Mouse (Mus musculus): ENCODE data around the gene Scn8a.
A peak's percentile ranks its signal among the peaks of the same experiment; 100 is the strongest.

Gene Scn8a

DNA sequence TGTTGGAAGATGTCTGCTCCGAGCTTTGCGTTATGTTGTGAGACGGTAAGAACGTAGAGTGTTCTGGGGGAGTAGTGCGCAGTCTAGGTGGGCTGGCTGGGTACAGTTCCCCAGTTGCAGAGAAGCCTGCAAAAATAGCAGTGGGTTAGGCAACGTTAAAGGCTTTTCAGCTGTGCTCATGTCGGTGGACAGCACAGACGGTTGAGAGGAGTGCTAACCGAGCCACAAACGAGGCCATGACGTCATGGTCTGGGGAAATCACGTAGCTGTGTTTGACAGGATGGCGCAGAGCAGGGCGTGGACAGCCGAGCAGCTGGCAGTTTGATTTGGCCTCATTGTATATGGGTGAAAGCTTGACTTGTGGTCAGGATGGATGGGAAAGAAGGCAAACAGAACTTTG is 9.4 kb downstream of the Scn8a start:
- DNase-seq (ENCODE audit: low read depth, low spot score), result no peak

DNA sequence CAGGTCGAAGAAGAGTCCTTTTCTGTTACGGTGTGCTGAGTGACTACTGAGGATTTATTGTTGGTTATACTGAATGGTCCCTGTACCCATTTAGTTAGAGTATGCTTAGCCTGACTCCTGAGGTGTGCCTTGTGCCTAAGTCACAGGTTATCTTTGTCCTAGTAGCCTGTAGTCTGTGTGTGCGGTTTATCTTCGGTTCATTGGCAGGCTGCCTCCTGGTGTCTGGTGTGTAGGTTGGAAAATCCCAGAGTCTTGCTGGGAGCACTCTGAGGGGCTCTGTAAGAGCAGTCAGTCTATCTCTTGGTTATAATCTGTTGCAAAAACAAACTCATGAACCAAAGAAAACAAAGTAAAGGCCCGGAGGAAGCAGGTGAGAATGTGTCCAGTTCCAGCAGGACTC is 11.7 kb downstream of the Scn8a start:
- DNase-seq (ENCODE audit: low read depth, low spot score), result no peak

DNA sequence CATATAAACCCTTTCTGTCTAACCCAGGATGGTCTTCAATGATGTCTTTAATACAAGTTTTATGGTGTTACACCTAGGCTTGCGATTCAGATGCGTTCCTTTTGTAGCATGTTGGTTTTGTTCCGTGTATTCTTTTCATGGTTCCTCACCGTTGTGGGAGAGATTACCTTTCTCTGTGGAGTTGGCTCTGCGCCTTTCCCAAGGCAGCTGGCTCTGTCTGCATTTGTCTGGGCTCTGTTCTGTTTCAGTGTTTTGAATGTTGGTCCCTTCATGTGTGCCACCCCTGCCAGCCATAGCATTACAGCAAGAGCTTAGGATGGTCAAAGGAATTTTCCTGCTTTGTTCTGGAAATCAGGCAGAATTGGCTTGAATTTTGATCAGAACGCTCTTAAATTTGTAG is 14.8 kb downstream of the Scn8a start:
- no peak for DNase-seq (ENCODE audit: low read depth, low spot score)

DNA sequence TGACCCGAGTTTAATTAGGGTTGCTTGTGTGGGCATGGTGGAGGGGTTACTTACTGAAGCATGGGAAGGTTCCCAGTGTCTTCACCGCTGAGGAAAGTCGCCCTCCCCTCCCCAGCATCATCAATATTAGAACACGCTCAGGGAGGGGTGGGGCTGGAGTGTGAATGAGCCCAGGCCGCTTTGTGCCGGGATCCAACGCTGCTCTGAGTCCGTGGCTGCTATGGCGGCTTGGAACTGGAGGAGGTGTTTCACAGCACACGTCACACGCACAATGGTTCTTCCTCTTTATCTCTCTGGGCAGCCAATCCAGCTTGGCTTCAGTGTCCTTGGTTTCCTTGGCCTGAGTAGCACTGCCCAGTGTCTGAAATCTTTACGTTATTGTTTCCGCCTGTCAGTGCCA is 22.3 kb downstream of the Scn8a start:
- DNase-seq (ENCODE audit: low read depth, low spot score), result no peak

DNA sequence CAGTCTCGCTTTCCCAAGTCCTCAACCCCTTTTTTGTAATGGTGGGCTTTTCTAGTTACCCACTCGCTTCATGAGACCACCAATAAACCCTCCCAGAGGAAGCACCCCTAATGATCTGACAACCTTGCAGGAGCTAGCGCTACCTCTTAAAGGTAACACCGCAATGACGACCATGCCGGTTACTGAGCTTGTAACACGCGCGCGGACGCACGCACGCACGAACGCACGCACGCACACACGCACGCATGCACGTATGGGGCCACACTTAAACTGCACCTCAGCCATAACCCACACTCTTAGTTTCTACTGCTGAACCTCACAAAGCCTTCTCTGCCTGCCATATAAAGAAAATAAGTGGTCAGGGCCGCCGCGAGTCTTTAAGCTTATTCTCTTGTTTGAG is 26.8 kb downstream of the Scn8a start:
- DNase-seq (ENCODE audit: low read depth, low spot score), result no peak

DNA sequence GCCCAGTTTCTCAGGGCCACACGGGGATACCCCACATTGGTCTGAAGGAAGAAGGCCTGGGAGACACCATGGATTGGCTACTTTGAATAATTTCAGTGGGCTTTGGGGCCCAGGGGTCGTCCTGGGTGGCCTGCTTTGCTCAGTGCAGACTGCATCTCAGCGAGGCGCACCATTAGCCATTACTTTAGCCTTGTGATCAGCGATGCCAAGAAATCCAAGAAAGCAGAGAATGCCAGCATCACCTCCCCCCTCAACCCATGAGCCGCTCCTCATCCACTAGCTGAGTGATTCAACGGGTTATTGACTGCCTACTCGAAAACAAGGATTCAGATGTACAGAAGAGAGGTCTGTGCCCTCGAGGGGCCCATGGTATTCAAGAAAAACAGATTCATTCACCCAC is 34.2 kb downstream of the Scn8a start:
- no peak for DNase-seq (ENCODE audit: low read depth, low spot score)

DNA sequence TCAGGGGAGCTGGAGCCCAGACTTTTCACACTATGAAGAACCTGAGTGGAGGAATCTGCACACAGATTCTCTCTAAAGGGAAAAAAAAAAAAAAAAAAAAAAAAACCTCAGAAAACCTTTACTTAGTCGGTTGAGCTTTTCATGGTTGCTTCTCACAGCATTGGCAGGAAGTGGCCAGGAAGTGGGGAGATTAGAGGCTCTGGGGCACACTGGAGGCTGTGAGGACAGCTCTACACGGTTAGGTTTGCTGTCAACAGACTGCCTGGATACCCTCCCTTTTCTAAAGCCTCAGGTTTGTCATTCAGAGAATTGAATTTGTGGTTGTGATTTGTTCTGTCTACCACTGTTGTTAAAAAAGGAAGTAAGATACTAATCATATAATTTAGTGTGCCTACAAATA is 35.3 kb downstream of the Scn8a start:
- DNase-seq (ENCODE audit: low read depth, low spot score), result peak; percentile 18

DNA sequence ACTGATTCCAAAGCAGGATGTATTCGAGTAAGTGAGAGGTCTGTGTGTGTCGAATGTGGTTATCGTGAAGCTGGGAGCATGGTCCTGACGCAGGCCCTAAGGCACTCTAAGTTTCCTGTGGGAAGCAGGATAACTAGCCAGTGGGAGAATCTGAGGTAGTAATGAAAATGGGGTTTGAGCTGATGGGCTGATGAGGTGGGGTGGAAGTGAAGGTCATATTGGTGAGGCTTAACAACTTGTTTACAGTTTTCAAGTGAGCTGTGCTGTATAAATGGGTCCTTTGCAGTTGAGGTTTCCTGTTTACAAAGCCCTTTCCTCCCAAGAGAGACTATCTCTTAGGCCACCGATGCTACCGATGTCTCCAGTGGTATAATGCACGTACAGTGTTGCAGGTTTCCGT is 36.1 kb downstream of the Scn8a start:
- DNase-seq (ENCODE audit: low read depth, low spot score), result no peak

DNA sequence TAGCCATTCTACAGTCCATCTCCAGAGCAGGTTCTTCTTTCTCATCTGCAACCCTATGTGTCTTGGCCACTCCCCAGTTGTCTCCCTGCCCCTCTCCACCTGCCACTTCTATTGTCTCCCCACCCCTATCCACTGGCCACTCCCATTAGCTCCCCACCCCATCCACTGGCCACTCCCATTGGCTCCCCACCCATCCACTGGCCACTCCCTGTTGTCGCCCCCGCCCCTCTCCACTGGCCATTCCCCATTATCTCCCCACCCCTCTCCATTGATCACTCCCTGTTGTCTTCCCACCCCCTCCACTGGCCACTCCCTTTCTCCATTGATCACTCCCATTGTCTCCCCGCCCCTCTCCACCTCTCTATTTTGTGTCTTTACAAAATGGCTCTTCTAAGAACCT is 39.2 kb downstream of the Scn8a start:
- DNase-seq (ENCODE audit: low read depth, low spot score), result no peak

DNA sequence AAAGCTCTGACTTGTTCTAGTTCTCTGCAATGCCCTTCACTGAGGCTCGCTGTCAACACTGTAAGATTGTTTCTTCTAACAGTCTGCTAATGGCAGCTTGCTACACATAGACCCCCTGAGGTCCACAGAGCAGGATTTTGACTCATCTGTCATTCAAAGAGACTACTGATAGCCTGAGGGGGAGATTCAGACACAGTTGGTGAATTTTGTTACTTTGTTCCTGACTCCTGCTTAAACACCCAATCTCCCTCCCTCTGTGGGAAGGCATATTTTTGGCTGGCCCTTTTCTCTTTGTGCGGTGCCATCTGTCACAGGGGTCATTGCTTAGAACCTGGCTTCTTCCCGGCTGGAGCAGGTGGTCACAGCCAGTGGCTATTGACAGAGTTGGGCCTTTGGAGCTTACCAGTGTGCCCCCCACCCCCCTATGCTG is 40.1 kb downstream of the Scn8a start:
- DNase-seq (ENCODE audit: low read depth, low spot score), result no peak

DNA sequence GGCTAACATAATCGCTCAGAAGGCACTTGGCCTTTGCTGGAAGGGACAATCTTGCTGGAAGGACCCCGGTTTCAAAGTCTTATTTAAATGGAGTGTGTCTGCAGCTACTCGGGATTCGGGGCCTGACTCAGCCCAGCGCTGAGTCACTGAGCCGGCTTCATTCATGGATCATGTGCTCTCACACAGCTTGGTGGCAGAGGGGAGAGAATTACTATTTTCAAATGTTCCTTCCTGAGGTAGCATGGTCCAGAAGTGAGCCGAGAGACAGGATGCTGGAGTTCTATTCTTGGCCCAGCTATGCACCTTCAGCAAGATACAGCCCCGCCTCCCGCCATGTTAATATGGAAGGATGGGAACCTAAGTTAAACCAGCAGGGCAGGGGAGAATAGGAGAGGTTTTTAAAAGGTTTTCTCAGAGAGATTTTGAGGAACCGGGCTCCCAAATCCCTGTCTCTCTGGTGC is 40.8 kb downstream of the Scn8a start:
- no peak for DNase-seq (ENCODE audit: low read depth, low spot score)

DNA sequence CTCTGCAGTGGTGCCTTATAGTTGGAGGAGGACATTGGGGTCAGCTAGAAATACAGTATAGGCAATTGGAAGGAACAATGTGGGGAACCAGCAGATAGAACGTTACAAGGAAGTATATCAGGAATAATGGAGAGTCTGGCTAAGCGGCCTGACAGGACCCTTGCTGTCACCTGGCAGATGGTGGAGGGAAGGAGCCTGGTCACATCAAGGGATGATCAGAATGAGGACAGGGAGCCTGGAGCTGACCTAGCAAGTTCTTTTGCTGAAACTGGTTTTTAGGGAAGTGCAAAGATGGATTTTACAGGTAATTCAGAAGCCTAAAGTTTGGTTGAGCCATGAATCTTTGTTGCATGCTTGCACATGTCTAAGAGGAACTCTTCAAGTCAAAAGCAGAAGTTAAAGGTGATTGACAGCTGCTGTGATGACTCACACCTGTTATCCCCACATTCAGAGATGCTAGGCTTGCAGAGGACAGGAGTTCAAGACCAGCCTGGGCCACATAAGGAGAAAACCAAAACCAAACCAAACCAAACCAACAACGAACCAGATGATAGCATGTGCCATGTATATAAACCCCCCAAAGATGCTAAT is 43.1 kb downstream of the Scn8a start:
- peak; percentile 52 for DNase-seq (ENCODE audit: low read depth, low spot score)

DNA sequence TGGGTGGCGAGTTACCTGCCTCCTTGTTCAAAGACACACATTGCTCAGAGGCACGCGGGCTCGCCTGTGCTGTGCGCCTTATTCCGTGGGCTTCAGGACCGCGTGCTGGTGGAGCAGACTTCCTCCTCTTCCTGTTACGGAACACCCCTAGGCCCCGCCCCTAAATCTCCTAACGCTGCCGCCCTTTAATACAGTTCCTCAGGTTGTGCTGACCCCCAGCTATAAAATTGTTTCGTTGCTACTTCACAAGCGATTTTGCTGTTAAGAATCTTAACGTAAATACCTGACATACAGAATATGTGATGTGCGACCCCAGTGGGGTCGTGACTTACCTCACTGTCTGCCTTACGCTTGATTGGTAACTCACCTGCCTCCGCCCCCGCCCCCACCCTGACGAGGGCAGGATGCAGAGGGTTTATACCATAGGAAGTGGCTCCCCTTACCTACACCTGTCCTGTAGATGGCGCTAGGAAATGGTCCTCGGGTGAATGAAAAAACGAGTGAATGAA is 45.1 kb downstream of the Scn8a start:
- peak; percentile 85 for DNase-seq (ENCODE audit: low read depth, low spot score)

DNA sequence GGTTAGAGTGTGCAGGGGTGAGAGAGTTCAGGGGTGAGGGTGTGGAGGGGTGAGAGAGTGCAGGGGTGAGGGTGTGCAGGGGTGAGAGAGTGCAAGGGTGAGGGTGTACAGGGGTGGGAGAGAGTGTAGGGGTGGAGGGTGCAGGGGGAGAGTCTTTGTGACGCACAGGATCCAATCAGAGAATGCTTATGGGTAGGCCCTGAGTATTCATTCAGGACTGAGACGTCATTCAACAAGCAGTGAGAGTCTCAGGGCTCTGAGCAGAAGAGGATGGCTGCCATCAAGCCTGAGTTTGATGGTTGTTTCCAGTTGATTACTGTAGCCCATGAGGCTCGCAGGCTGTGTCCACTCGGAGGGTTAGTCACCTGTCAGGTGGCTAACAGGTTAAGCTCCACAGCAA is 48.4 kb downstream of the Scn8a start:
- no peak for DNase-seq (ENCODE audit: low read depth, low spot score)

DNA sequence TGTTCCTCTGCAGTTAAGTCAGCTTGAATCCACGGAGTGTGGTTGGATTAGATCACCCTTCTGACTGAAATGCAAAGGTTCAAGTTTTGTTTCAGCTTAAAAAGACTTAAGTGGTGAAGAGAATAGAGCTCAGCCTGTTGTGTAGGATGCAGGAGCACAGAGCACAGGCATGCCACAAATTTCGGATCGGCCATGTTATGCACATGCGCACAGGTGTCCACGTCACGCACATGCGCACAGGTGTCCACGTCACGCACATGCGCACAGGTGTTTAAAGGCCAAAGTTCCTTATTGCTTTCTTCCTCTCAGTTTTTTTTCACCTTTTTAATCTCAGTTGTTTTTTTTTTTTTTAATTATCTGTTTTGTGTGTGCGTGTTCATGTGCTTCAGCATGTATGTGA is 52.6 kb downstream of the Scn8a start:
- no peak for DNase-seq (ENCODE audit: low read depth, low spot score)

DNA sequence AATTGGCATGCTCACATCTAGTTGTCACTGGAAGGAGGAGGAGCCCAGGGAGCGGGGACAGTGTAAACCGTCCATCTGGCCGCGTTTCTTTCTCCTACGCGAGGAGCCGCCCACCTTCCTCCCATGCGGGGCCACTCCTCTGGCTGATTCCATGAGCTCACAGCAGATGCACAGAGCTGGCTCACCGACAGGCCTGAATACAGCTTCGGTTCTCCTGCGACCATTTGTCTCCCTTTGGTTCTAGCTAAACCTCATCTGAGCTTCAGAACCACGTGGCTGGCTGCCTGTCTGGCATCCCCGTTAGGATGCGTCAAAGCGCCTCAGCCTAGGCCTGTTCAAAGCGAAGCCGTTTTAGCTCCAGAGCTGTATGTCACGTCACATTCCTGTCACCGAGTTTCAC is 53.8 kb downstream of the Scn8a start:
- DNase-seq (ENCODE audit: low read depth, low spot score), result peak; percentile 27

DNA sequence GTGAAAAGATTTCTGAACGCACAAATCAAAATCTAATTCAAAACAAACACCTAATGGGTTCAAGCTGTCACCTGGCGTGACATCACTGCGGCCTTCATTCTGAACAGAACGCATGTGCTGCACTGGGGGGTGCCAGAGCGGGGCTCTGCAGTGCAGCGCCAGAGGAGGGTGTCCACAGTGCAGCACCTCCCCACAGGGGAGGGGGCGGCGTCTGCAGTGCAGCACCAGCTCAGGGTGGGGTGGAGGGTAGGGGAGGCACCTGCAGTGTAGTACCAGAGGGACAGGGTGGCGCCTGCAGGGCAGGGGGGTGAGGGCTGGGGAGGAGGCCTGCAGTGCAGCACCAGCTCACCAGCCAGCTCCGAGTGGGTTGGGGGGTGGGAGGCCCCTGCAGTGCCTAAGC is 55.3 kb downstream of the Scn8a start:
- no peak for DNase-seq (ENCODE audit: low read depth, low spot score)

DNA sequence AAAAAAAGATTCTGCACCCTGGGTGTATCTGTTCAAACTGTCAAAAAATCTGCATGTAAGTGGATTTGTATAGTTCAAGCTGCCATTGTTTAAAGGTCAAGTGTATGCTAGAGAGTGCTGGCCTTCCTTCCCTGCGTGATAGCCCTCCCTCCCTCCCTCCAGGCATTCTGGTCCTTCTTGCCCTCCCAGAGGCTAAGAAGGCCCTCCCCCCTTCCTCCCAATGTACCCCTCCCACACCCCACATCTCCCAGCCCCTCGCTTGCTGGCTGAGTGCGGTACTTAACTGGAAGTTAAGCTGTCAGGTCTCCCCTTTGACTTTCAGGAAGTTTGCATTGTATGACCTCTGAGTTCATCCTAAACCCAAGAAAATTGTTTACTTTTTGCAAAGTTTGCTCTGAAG is 60.8 kb downstream of the Scn8a start:
- no peak for DNase-seq (ENCODE audit: low read depth, low spot score)

DNA sequence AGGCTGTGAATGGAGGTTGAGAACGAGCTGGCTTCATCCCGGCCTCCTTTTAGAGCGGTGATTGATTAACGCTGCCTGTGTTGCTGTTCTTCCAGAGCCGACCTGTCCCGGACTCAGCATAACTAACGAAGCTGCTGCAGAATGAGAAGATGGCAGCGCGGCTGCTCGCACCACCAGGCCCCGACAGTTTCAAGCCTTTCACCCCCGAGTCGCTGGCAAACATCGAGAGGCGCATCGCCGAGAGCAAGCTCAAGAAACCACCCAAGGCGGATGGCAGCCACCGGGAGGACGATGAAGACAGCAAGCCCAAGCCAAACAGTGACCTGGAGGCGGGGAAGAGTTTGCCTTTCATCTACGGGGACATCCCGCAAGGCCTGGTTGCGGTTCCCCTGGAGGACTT is 66.5 kb downstream of the Scn8a start:
- DNase-seq (ENCODE audit: low read depth, low spot score), result no peak

DNA sequence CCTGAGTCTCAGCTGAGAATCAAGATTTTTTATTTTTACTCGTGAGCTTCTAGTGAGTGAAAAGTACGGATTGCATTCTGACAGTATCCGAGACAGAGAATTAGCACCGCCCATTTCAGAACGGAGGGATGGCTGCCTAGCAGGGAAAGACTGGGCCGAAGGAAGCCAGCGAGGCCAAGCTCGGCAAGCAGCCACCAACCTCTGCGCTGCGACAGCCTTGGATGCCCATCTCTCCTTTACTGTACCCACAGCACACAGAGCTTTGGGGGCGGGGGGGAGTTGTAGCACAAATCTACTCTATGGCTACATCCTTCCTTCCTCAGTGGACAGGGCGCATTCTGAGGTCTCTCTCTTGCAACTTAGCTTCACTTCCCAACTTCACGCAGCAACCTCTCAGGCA is 78.7 kb downstream of the Scn8a start:
- DNase-seq (ENCODE audit: low read depth, low spot score), result no peak

DNA sequence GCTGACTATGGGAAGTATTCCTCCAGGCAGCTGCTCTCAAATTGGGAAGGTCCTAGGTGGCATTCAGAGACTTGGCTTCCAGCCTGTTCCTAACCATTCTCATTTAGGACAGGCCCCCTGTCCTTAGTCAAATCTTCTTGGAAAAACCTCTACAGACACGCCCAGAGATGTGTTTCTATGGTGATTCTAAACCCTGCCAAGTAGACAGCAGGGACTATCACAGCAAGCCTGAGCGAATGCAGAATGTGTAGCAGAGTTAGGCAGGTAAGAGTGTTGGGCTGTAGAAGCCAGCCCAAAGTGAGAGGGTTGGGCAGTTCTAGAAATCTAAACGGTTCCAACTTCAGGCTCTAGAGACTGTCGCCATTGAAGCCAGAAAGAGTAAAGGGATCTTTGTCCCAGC is 79.5 kb downstream of the Scn8a start:
- DNase-seq (ENCODE audit: low read depth, low spot score), result no peak

DNA sequence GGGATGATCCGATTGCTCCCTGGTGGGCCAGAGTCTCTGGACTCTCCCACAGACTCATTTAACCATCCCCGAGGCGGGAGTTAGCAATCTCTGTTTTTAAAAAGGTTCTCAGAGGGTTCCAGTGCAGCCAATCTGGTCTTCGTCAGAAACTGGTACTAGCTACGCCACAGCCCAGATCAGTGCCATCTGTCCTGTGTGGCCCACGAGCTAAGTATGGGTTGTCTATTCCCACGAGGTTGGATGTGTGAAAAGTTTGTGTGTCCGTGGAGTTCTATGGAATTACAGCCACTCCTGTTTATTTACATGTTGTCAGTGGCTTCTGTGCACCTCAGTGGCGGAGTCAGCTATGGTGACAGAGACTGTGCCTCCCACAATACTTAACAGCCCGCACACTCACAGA is 81.8 kb downstream of the Scn8a start:
- no peak for DNase-seq (ENCODE audit: low read depth, low spot score)

DNA sequence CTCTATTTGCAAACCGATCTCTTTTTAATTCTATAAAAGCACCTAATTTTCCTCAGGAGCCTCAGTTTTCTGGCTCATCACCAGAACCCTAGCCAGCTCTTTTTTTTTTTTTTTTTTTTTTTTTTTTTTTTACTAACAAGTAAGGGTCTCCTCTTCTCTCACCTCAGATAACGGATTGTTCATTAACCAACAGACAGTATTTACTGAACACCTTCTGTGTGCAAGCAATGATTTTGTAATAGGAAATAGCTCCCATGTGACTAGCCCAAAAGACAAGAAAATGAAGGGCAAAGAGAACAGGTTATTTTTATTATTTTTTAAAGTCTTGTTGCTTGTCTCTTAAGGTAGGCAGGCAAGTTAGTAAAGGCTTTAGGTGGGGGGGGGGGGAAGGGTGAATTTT is 82.6 kb downstream of the Scn8a start:
- DNase-seq (ENCODE audit: low read depth, low spot score), result no peak

DNA sequence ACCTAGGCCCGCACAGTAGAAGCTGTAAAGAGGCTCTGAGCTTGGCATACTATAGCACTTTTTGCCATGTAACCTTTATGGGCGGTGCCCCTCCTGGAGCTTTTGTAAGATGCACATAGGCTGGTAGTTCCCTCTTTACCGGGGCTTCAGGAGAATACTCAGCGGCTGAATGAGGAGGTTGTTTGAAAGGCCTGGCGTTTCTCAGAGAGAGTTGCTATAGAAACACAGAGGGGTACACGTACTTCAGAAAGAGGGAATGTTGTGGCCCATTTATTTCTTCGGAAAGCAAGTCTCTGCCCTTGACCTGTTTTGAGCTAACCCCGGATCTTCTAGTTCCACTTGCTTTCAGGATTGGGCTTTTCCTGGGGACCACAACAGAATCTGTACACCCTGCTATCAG is 83.2 kb downstream of the Scn8a start:
- no peak for DNase-seq (ENCODE audit: low read depth, low spot score)

Measured in A20 (cell line).